Mouse (Mus musculus) adrenal gland, postnatal 4 days (tissue): ENCODE data around the gene Pnma5. TPM values are rescaled to one million over a fixed set of nuclear protein-coding genes. Genes with fewer than 3 reads are reported as not detected.
A peak's percentile ranks its signal among the peaks of the same experiment; 100 is the strongest.

Experiments
- DNase-seq, 2 experiments: peaks; one replicate each; pipeline ENCODE4 v3.0.0; 2021 to 2022; ENCODE audit warnings: low spot score in 2 of 2, mixed read lengths in 2 of 2
- microRNA-seq: library from miRNA; unstranded; fragments of <30 nt; microRNA quantifications from one replicate; pipeline ENCODE4 v1.2.0, GENCODE M21; 2021
- total RNA-seq, 2 experiments: library from RNA; stranded (reverse); gene quantifications; 2 replicates each; pipeline ENCODE4 v1.2.3; 2021

Gene Pnma5
- total RNA-seq, 2 experiments from 2014 or later: 0.20 TPM; not detected in 1

- peak in 1 of 2 experiments; percentile 4 for DNase-seq
Observed at GRCm38 (mm10) chrX:72986841-72987519, 49.9 kb downstream of the Pnma5 start, which contains the start of gene Zfp185. Gene Zfp185, plus strand, starts transcription at chrX:72987339.

- DNase-seq: no peak
Observed at GRCm38 (mm10) chrX:72985607-72986006, 51.3 kb downstream of the Pnma5 start.

Small RNA genes within 50 kb of the gene (microRNA-seq; reads per million reads assigned to microRNA genes)
- 1.6 reads per million for gene Mir2137

Other genes starting within 250 kb of the Pnma5 start
- under 1 TPM; 0.08 to 0.20 TPM for gene Gabrq, start 211.9 kb downstream of the Pnma5 start, total RNA-seq
- 10 to 100 TPM; 45.9 to 46.0 TPM for gene Cetn2, start 118.7 kb downstream of the Pnma5 start, total RNA-seq
- 10 to 100 TPM; 25.2 to 25.5 TPM for gene Nsdhl, start 118.5 kb downstream of the Pnma5 start, total RNA-seq
- gene Zfp185, start 49.8 kb downstream of the Pnma5 start, total RNA-seq: 1 to 10 TPM; 5.3 to 7.2 TPM
- gene Pnma3, start 27.7 kb upstream of the Pnma5 start, total RNA-seq: 1 to 10 TPM; 1.5 to 1.6 TPM
- 1 to 10 TPM in 1 of 2 experiments, not detected in 1; 1.3 TPM for gene Xlr4a, start 45.4 kb upstream of the Pnma5 start, total RNA-seq
- gene Xlr3a, start 60.0 kb upstream of the Pnma5 start, total RNA-seq: 1 to 10 TPM; 1.5 to 2.5 TPM
- gene Gm14685, start 79.9 kb upstream of the Pnma5 start, total RNA-seq: under 1 TPM; 0.22 to 0.65 TPM
- gene Xlr5b, start 111.7 kb upstream of the Pnma5 start, total RNA-seq: under 1 TPM in 1 of 2 experiments, not detected in 1; 0.31 TPM
- not detected for gene DXBay18, start 112.3 kb upstream of the Pnma5 start, total RNA-seq
- gene Spin2d, start 139.9 kb upstream of the Pnma5 start, total RNA-seq: not detected
- 10 to 100 TPM in 1 of 2 experiments, 1 to 10 TPM in 1; 4.5 to 14.5 TPM for gene Xlr3b, start 155.1 kb upstream of the Pnma5 start, total RNA-seq
- gene Xlr4b, start 177.2 kb upstream of the Pnma5 start, total RNA-seq: 1 to 10 TPM in 1 of 2 experiments, under 1 TPM in 1; 0.53 to 1.7 TPM
- 1 to 10 TPM; 9.0 to 9.8 TPM for gene F8a, start 191.2 kb upstream of the Pnma5 start, total RNA-seq
- not detected for gene Xlr4c, start 206.0 kb upstream of the Pnma5 start, total RNA-seq
- under 1 TPM in 1 of 2 experiments, not detected in 1; 0.20 TPM for gene Xlr3c, start 228.3 kb upstream of the Pnma5 start, total RNA-seq